In genomic region chrX:9205121-9205520, GRCm38 (mm10) we compare ENCODE assay signal across 39 mouse cellular contexts. TPM values are rescaled to one million over a fixed set of nuclear protein-coding genes. Genes with fewer than 3 reads are reported as not detected.
"Had no signal": no experiment of that assay in that cellular context is flagged by ENCODE, and none has a peak within 500 bp of the region (broad histone marks: within the 10 kb centered on the region; RNA-seq: fewer than 3 reads in every experiment).

No protein-coding gene starts in this region.

- H3K27ac ChIP-seq: hindbrain, embryonic 13.5 days; hindbrain, embryonic 15.5 days; hindbrain, postnatal 0 days; limb, embryonic 13.5 days; limb, embryonic 15.5 days; liver, embryonic 12.5 days; liver, embryonic 14.5 days had no signal

- H3K9me3 ChIP-seq: hindbrain, embryonic 13.5 days; hindbrain, embryonic 15.5 days; limb, embryonic 13.5 days; limb, embryonic 15.5 days; liver, embryonic 12.5 days had no signal

- H3K4me3 ChIP-seq: hindbrain, embryonic 13.5 days; hindbrain, embryonic 15.5 days; limb, embryonic 13.5 days; limb, embryonic 15.5 days; liver, embryonic 12.5 days had no signal

- DNase-seq: gastrocnemius, postnatal 14 days; gastrocnemius, postnatal 36 days; kidney, adult 11 months; kidney, postnatal 10 days; kidney, postnatal 25 days; layer of hippocampus, adult 9-11 months; layer of hippocampus, postnatal 36 days; left cerebral cortex, postnatal 4 days; lung, adult 18-20 months had no signal

- H3K9ac ChIP-seq: hindbrain, embryonic 13.5 days; hindbrain, embryonic 15.5 days; limb, embryonic 13.5 days; limb, embryonic 15.5 days; liver, embryonic 12.5 days; liver, embryonic 14.5 days had no signal

- H3K4me2 ChIP-seq: heart, embryonic 11.5 days; hindbrain, embryonic 13.5 days; hindbrain, embryonic 15.5 days; limb, embryonic 13.5 days; limb, embryonic 15.5 days; liver, embryonic 12.5 days had no signal

- ATAC-seq: forebrain, embryonic 16.5 days; hindbrain, postnatal 0 days; intestine, embryonic 16.5 days; liver, embryonic 12.5 days had no signal

- H3K4me1 ChIP-seq: hindbrain, embryonic 13.5 days; hindbrain, embryonic 15.5 days; limb, embryonic 13.5 days had no signal

- H3K36me3 ChIP-seq: hindbrain, embryonic 13.5 days; hindbrain, embryonic 15.5 days; limb, embryonic 13.5 days; limb, embryonic 15.5 days; liver, embryonic 12.5 days had no signal

- H3K27me3 ChIP-seq: hindbrain, embryonic 13.5 days; hindbrain, embryonic 15.5 days had no signal

RNA-seq across cellular contexts. Expression of gene Lancl3, which starts 5.4 kb away (rescaled TPM):
- polyA plus RNA-seq: liver, adult 2 months had no signal

RNA-seq across cellular contexts. Expression of gene Gm14862, which starts 51.6 kb away (rescaled TPM):
- total RNA-seq: gastrocnemius, adult 8-10 months; gastrocnemius, postnatal 14 days; gastrocnemius, postnatal 36 days; heart, adult 18-20 months; heart, postnatal 36 days; hematopoietic stem cell, adult 5-6 weeks; hindbrain, postnatal 0 days; layer of hippocampus, adult 18-20 months; layer of hippocampus, adult 8-10 months; layer of hippocampus, postnatal 14 days; layer of hippocampus, postnatal 36 days; left cerebral cortex, adult 18-20 months; left cerebral cortex, adult 8-10 months; left cerebral cortex, postnatal 10 days; left cerebral cortex, postnatal 25 days; left cerebral cortex, postnatal 4 days; liver, adult 2 months had no signal
- polyA plus RNA-seq: forebrain, embryonic 16.5 days; frontal cortex, adult 2 months; gonadal fat pad, adult 2 months; heart, embryonic 16.5 days; hindbrain, embryonic 11.5 days; hindbrain, embryonic 13.5 days; hindbrain, embryonic 15.5 days; hindbrain, postnatal 0 days; intestine, embryonic 14.5 days; intestine, embryonic 16.5 days; kidney, embryonic 14.5 days; kidney, embryonic 16.5 days; large intestine, adult 2 months; limb, embryonic 13.5 days; limb, embryonic 15.5 days; liver, adult 2 months had no signal
